Mouse (Mus musculus) lung, postnatal 0 days (tissue): ENCODE results near the gene Clba1. TPM values are rescaled to one million over a fixed set of nuclear protein-coding genes. Genes with fewer than 3 reads are reported as not detected.
A peak's percentile ranks its signal among the peaks of the same experiment; 100 is the strongest.

Experiments used
- ATAC-seq: fragments of 200-750 bp; cut with Nextera tagmentation; 2 replicates; pipeline ENCODE4 v1.8.0; 2017; ENCODE audit warnings: moderate library complexity
- DNase-seq: peaks from one replicate; pipeline ENCODE4 v3.0.0-alpha.2; 2016; ENCODE audit warnings: low spot score
- H3K27ac ChIP-seq: fragments of 300-500 bp; sonication (generic); 2 replicates; pipeline ENCODE4 v1.5.1; 2014; ENCODE audit warnings: antibody characterized with exemption, mild to moderate bottlenecking, low read length, mixed read lengths
- H3K27me3 ChIP-seq: fragments of 300-500 bp; sonication (generic); replicated peaks from 2 replicates; pipeline ENCODE4 v1.6.1; 2014; ENCODE audit warnings: low read length, mixed read lengths; ENCODE audit not compliant: insufficient read depth
- H3K36me3 ChIP-seq: fragments of 300-500 bp; sonication (generic); 2 replicates; pipeline ENCODE4 v1.6.1; 2014; ENCODE audit warnings: low read length, mixed read lengths; ENCODE audit not compliant: insufficient read depth
- H3K4me1 ChIP-seq: fragments of 300-500 bp; sonication (generic); 2 replicates; pipeline ENCODE4 v1.6.1; 2014; ENCODE audit warnings: antibody characterized with exemption, low read depth, low read length, mixed read lengths; ENCODE audit not compliant: insufficient read depth
- H3K4me2 ChIP-seq: fragments of 300-500 bp; sonication (generic); replicated peaks from 2 replicates; pipeline ENCODE4 v1.6.1; 2014; ENCODE audit warnings: low read depth, mild to moderate bottlenecking, low read length, moderate library complexity, mixed read lengths
- H3K4me3 ChIP-seq: fragments of 300-500 bp; sonication (generic); 2 replicates; pipeline ENCODE4 v1.5.1; 2014; ENCODE audit warnings: low read depth, low read length
- H3K9ac ChIP-seq: fragments of 300-500 bp; sonication (generic); replicated peaks from 2 replicates; pipeline ENCODE4 v1.6.1; 2014; ENCODE audit warnings: low read depth, mild to moderate bottlenecking
- H3K9me3 ChIP-seq: fragments of 300-500 bp; sonication (generic); 2 replicates; pipeline ENCODE4 v1.6.1; 2016; ENCODE audit warnings: low read length, mixed read lengths
- CTCF ChIP-seq: IDR thresholded peaks from 2 replicates; pipeline ENCODE4 v1.5.1; 2016; ENCODE audit warnings: antibody characterized with exemption, mild to moderate bottlenecking
- EP300 ChIP-seq: IDR thresholded peaks from 2 replicates; pipeline ENCODE4 v1.6.1; 2016; ENCODE audit warnings: antibody characterized with exemption, mild to moderate bottlenecking, control low read depth
- WGBS: fragments of 180-500 bp; shearing (Covaris S2); extraction: QIAGEN DNeasy Blood & Tissue Kit; methylation state at CpG from one replicate; pipeline ENCODE4 v1.1.7; 2014; 5-methylcytosine and 5-hydroxymethylcytosine counted together
- polyA plus RNA-seq: library from polyadenylated mRNA; unstranded; fragments of >200 nt; fragmentation: Nextera tagmentation; extraction: Ambion mirVana; gene quantifications from 2 replicates; pipeline ENCODE4 v1.2.1, GENCODE M21; 2015

Clba1 gene
- polyA plus RNA-seq, 1 experiment from 2014 or later: 17.8 TPM

GRCm38 (mm10) chr12:112793601-112794355 lies 15.0 kb upstream of the Clba1 start:
- peak overlapping the region; percentile 22; the same call in 1 of the 2 replicates for H3K4me2 ChIP-seq

GRCm38 (mm10) chr12:112794356-112794816 lies 14.4 kb upstream of the Clba1 start:
- no peaks in the 10 kb centered on the region for H3K27me3 ChIP-seq
- no peak overlapping the region for H3K9ac ChIP-seq
- peak overlapping the region; percentile 22; the same call in 1 of the 2 replicates for H3K4me2 ChIP-seq
- peaks cover 28% of the 10 kb centered on the region; the same call in 1 of the 2 replicates for H3K4me1 ChIP-seq
- WGBS: 8% methylated on average over 7 of the region's 7 CpGs
- DNase-seq (no peak), ATAC-seq (no peak)
- TF ChIP-seq CTCF (no peak), EP300 (no peak)
- no peaks in the 10 kb centered on the region for H3K36me3 ChIP-seq
- no peak overlapping the region for H3K4me3 ChIP-seq
- H3K27ac ChIP-seq: peak overlapping the region; percentile 71
- H3K9me3 ChIP-seq: no peaks in the 10 kb centered on the region

More at GRCm38 (mm10) chr12:112793601-112794355, 15.0 kb upstream of the Clba1 start:
- 60% methylated on average over 13 of the region's 13 CpGs for WGBS
- ATAC-seq: peak; percentile 56
- no peak overlapping the region for H3K4me3 ChIP-seq
- DNase-seq: peak; percentile 84
- no peak overlapping the region for H3K9ac ChIP-seq
- H3K4me1 ChIP-seq: peaks cover 28% of the 10 kb centered on the region; the same call in 1 of the 2 replicates
- peak overlapping the region; percentile 71 for H3K27ac ChIP-seq
- no peaks in the 10 kb centered on the region for H3K36me3 ChIP-seq
- no peaks in the 10 kb centered on the region for H3K9me3 ChIP-seq
- TF ChIP-seq EP300: peak; percentile 47; the same call in 1 of the 2 replicates
- TF ChIP-seq CTCF: no peak
- H3K27me3 ChIP-seq: no peaks in the 10 kb centered on the region

- Histone ChIP-seq H3K27ac (peak overlapping the region; percentile 73), H3K4me2 (0 out of 2 replicates have a peak overlapping the region, but pooled peaks have one; percentile 22), H3K36me3 (no peaks in the 10 kb centered on the region), H3K27me3 (no peaks in the 10 kb centered on the region), H3K4me1 (peaks cover 28% of the 10 kb centered on the region; the same call in 1 of the 2 replicates), H3K4me3 (no peak overlapping the region), H3K9ac (no peak overlapping the region), H3K9me3 (no peaks in the 10 kb centered on the region)
- ATAC-seq: no peak
- no peak for TF ChIP-seq EP300
- no peak for TF ChIP-seq CTCF
- 89% methylated on average over 5 of the region's 5 CpGs for WGBS
- no peak for DNase-seq
Observed at GRCm38 (mm10) chr12:112794998-112795397, 13.7 kb upstream of the Clba1 start.

- TF ChIP-seq CTCF (no peak), EP300 (no peak)
- Histone ChIP-seq H3K9ac (no peak overlapping the region), H3K9me3 (no peaks in the 10 kb centered on the region), H3K4me3 (no peak overlapping the region), H3K4me2 (peak overlapping the region; percentile 22; the same call in 1 of the 2 replicates), H3K27ac (peak overlapping the region; percentile 73), H3K27me3 (0 out of 2 replicates have a peak, but pooled peaks cover 1% of the 10 kb centered on the region), H3K4me1 (peaks cover 28% of the 10 kb centered on the region; the same call in 1 of the 2 replicates), H3K36me3 (no peaks in the 10 kb centered on the region)
- 33% methylated on average over 18 of the region's 18 CpGs for WGBS
- peak; percentile 77 for DNase-seq
- ATAC-seq: peak; percentile 59
Observed at GRCm38 (mm10) chr12:112795466-112796104, 13.2 kb upstream of the Clba1 start.

GRCm38 (mm10) chr12:112796551-112797510 lies 11.9 kb upstream of the Clba1 start:
- Histone ChIP-seq H3K27ac (peak overlapping the region; percentile 59), H3K9ac (no peak overlapping the region), H3K4me3 (no peak overlapping the region), H3K4me1 (peaks cover 30% of the 10 kb centered on the region; the same call in 1 of the 2 replicates), H3K27me3 (peaks cover 13% of the 10 kb centered on the region; the same call in 1 of the 2 replicates), H3K36me3 (no peaks in the 10 kb centered on the region), H3K9me3 (no peaks in the 10 kb centered on the region), H3K4me2 (no peak overlapping the region)
- 33% methylated on average over 16 of the region's 17 CpGs for WGBS
- TF ChIP-seq EP300 (no peak), CTCF (no peak)
- ATAC-seq (no peak; the same call in 1 of the 2 replicates), DNase-seq (peak; percentile 41)
